Mouse (Mus musculus): ENCODE data around the gene Gli2. TPM values are rescaled to one million over a fixed set of nuclear protein-coding genes. Genes with fewer than 3 reads are reported as not detected.

Gene Gli2
- total RNA-seq, 2 experiments from 2014 or later: 4.6 to 5.2 TPM

DNA sequence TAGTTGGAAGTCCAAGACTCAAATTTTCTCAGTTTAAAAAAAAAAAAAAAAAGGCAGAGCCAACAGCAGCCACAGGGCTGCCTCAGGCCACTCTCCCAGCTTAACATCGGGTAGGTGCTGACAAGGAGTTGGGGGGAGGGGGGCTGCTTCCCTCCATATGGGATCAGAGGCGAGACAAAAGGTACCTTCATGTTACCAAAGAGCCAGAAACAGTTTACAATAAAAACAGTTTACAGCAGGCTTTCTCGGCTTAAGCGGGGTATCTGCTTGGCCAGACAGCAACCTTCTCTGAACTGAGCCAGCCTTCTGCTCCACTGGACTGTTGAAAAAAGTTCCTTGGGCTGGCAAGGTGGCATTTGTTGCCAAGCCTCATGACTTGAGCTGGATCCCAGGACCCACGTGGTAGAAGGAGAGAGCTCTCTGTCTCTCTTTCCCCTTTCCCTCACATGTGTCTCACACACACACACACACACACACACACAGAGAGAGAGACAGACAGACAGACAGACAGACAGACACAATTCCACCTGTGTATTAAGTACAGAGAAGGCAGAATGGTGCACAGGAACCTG lies 113.1 kb downstream of the Gli2 start:
- no peak for DNase-seq

DNA sequence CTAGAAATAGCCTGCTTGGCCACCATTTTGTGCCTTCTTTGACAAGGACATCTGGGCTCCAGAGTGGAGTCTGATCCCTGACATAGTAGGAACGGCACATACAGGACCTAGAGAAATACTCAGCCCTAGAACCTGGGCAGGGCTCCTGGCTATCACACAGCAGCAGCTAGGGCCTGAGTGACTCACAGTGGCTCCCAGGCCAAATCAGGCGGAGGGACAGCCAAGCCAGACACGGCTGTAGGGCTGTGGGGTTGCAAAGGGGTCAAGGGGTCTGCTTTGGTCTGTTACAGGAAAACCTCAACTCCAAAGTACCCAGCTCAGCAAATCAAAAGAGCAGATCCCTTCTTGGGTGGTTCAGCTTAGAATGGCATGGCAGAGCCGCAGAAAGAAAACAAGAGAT lies 115.2 kb downstream of the Gli2 start:
- DNase-seq: peak; percentile 21

DNA sequence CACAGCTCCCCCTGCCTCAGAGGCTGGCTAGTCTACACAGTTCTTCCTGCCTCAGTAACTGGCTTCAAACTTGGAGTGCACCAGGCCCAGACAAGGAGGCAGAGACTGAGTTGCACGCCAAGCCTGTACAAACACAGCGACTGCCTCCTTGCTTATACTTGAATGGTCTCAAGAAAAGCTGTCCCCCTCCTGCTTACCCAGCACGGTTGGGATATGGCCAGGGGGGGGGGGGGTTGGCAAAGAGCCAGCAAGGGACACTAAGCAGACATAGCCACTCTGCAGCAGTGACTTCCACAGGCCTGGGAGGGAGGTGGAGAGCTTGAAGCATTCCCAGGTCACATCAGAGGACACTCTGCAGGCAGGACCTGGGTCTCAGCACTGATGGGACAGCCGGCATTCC lies 117.3 kb downstream of the Gli2 start:
- DNase-seq: no peak

DNA sequence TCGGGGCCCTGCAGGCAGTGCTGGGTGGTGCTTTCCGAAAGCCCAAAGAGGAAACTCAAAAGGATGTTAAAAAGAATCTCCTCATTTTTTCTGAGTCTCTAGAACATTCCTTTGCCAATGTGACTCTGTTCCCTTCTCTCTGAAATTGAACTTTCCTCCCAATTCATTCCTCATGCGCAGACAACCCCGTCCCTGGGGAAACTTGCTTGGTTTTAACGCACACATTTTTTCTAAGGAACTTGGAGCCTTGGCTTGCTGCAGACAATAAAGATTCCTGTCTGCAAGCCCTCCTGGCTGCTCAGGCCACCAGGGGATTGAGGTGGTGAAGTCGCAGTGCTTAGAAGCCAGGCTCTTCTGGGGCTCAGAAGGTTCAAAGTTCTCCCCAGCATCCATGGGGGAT lies 117.9 kb downstream of the Gli2 start:
- DNase-seq: peak; percentile 26

DNA sequence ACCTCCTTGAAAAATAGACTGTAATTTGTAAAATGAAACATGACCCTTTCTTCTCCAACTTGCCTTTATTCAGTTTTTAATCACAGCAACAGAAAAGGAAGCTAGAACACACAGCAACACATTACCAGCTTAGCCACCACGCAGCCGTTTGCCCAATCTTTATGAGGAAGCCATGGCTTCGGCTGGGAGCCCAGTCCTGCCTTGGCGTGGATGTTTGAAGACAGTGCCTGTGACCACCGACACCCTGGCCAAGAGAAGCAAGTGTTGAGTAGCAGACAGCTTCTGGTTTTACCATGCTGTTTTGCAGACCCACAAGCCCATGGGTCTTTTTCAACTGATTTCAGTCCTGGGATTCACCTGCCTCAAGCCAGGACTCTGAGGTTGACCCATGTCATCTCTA lies 121.3 kb downstream of the Gli2 start:
- DNase-seq: no peak

DNA sequence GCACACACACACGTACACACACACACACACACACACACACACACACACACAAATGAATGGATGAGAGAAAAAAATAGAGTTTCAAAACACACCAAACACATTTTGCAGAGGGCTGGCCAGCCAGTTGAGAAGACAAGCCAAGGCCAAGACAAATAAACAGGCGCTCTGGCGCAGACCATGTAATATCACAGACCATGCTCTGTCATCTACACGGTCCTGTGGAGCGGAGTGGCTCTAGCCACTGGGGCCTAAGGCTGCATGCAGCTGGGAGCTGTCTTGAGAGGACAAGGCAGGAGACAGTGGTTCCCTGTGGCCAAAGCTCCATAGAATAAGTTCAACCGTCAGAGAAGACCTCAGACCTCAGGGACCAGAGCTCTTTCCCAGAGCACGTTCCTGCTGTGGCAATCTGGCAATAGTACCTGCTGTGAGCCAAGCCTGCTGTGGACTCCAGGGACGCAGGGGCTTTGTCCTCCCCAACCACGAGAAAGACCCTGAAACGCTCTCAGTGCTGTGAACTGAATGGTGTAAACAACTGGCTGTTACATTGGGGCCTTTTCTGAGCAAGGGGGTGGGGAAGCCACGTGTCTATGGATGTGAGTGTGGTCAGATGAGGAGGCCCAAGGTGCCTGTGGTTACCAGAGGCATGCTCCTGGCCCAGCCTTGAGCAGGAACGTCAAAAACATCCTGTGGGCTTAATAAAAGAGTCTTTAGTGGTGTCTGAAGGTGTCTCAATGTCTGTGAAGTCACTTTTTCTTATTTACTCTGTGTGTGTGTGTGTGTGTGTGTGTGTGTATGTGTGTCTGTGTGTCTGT lies 125.7 kb downstream of the Gli2 start:
- peak; percentile 54 for DNase-seq

DNA sequence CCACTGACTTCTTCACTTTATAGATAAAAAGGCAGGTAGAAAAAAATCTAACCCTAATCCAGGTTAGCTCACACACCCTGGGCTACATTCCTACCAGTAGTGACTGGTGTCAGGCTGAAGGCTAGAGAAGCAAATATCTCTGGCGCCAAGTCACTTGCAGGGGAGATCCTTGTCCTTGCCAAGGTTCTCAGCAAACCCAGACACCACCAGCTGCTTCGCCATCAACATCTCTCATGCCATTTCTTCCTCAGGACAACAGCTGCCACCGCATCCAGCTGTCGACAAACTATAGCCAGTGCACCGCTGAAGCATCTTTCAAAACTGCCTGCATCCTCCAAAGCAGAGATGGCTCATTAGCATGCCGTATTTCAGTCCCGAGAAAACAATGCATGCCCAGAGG lies 126.9 kb downstream of the Gli2 start:
- DNase-seq: no peak

DNA sequence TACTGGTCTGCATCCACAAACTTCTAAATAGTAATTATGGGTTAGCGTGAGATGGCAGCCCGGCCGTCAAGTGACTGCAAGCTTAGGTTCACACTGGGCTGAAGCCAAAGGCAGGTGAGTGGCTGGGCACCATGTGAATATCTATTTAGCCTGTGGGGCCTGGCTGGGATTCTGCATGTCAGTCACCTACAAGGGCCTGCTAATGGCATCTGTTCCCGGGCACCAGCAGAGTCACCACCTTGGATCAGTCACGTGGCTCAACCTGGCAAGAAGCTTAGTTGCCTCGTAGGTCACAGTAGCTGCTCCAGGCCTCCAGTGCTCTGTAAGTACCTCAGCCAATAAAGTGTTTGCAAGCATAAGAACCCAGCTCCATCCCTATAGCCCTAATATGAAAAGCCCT lies 131.2 kb downstream of the Gli2 start:
- no peak for DNase-seq

DNA sequence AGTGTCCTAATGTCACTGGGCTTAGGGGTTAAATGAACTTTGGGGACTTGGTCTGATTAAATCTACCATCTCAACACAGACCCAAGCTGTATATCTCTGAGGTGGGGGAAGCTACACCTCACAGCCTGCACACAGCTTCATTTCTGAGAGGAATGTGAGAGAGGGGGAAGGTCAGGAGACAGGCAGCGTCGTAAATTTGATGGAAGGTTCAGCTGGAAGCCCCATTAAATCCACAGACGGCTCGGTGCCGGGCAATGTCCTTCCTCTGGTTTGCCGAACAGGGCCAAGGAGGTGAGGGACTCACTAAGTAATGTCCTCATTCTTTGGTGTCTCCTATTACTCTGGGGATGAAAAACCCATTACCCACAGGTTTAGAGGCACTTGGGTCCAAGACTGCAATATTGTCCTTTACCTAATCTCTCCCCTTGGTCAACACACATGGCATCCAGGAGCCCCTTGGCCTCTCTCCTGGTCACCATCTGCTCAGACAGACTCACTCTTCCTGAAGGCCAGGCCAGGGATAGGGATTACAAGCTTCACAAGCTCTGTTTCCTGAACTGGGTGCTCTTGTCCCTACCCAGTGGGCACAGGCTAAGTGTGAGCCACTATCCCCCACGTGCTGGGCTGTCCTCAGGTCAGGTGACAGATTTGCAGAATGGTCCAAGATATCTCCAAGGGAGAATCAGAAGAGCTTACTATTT lies 135.7 kb downstream of the Gli2 start:
- no peak for DNase-seq

DNA sequence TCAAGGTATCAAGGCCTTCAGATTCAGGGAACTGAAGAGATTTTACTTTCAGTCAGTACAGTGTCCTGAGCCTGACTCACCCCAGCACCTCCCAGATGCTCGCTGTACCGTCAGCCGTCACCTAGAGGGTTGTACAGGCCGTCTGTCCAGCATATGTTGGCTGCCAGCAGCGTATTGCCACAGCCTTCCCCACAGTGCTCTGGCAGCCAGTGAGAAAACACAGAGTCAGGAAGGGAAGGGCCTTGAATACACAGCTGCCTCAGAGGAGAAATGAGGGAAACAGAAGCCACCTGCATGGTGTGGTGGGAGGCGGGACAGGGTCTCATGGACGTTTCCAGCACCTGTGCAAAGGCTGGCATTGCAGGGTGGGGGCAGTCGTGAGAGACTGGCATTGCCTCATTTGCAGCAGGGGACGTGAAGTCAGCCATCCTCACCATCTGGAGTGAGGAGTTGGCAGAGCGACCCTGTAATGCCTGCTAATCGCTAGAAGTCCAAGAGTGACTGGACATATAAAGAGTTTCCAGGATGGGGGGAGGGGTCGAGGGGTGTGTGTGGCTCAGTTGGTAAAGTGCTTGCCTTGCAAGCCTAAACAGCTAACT lies 136.8 kb downstream of the Gli2 start:
- no peak for DNase-seq

DNA sequence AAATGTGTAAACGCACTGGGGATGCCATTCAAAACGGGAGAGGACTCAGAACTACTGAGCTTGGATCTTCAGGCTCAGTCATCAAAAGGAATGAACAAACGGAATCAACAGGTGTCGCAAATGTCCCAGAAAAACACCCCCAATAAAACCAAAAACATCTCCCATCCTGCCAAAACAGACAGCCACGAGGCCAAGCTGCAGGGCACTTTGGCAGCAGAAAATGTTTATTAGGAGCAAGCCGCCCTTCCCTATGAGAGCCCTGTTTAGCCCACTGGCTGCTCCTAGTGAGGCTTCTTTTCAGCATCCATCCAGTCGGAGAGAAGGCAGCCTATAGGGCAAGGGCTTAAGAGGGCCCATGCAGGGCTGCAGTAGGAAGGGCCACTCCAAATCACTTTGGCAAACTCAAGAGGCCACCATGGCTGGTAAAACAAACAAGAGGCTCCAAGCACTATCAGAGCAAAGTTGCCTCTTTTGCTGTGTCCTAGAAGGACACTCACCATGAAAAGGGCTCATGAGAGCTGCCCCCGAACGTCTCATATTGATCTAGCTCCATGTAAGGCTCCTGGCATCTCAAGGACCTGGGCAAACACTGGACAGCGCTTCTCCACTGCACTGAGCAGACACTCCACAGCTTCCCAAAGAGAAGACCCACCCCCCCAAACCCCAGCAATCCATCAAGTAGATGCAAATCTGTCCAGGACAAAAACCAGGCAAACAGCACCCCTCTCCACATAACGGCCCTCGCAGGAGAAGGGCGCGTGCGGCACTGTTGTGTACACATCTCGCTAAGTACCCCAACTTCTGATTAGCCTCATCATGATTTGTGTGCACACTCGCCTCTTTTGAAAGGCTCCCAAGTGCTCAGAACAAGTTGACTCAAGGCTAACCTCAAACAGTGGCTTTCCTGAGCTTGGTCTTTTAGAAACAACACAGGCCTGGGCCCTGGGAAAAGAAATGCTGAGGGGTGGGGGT lies 139.7 kb downstream of the Gli2 start:
- DNase-seq: no peak

DNA sequence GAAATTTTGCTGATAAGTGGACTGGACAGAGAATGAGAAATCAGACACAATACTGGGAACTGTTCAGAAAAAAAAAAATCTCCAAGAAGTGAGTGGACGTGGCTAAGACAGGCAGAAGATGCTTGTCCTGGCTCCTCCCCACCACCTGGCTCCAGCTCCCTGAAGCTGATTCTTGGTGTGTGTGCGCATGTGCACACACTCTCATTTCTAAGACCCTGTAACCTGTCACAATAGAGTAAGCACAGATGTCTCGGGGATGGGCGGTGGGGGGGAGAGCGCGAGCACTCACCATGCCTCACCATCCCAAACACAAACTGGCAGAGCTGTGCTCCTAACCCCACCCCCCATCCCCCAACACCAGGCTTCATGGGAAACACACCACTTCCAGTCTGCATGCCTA lies 140.5 kb downstream of the Gli2 start:
- DNase-seq: no peak

DNA sequence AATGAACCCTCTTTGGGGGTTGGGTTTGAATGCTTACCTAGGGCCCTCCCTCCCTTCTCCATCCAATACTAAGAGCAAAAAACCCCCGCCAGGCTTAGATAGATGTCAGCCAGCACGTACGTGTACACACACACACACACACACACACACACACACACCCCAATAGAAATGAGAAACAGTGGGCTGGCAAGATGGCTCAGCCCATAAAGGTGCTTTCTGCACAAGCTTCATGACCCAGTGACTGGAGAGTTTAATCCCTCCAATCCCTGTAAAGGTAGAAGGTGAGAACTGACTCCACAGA lies 142.0 kb downstream of the Gli2 start:
- DNase-seq: no peak

DNA sequence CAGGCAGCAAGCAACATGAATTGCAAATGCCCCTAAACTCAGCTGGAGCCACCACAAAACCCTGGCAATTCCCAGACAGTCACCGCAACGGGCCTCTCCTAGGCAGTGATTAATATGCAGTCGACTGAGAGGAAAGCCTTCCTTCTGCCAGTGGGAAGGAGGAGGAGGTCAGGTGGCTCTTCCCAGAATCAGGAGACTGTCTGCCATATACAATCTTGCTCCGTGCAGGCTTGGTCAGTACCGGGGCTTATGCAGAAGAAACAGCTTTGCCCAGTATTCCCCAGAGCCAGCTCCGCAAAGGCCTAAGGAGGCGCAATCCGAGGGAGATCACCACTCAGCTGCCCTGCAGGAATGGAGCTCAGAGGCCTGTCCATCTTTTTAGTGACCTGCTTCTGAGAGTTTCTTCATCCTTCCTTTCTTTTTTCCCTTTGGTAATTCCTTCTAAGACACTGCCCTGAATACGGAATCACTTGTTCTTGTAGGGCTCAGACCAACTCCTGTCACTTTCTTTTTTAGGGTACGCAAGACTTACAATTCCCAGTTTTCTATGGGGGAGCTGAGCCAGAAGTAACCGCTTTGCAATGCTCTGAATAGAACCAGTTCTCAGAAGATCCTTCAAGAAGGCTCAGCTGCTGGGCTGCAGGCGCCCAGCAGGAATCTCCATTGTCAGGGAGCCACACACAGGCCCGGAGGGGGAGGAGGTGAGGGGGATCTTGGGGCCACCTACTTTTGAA lies 142.6 kb downstream of the Gli2 start:
- DNase-seq: no peak

DNA sequence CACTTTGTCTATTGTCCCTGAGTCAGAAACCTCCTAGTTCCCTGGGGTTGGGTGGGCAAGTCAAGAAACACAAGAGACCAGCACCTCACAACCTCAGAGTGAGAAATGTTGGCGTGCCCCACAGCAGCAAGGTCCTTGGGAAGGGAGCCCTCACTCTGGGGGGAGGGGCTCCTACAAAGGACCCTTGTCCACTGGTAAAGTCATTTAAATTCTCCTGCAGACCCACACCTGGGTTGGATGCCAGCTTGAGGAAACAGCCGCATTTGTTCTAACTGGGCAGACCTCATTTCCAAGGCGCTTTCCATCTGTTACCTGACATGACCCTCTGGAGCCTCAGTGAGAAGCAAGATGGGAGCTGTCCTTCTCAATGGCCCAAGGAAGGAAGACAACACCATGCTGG lies 144.4 kb downstream of the Gli2 start:
- no peak for DNase-seq

DNA sequence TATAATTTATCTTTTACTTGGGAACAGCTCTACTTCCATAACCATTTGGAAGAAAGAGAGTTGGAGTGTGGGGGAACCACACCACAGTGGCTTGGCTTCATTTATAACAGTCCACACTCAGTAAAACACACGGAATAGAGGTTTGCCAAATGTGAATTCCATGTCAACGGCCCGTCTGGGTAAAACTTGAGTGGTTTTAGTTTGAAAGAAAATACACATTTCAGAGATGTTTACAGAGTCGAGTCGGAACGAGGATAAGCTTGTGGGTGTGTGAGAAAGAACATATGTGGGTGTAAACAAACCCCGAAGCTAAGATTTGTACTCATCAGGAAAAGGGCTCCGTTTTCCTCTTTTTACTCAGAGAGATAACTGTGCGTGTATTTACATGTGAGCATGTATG lies 145.8 kb downstream of the Gli2 start:
- DNase-seq: no peak

DNA sequence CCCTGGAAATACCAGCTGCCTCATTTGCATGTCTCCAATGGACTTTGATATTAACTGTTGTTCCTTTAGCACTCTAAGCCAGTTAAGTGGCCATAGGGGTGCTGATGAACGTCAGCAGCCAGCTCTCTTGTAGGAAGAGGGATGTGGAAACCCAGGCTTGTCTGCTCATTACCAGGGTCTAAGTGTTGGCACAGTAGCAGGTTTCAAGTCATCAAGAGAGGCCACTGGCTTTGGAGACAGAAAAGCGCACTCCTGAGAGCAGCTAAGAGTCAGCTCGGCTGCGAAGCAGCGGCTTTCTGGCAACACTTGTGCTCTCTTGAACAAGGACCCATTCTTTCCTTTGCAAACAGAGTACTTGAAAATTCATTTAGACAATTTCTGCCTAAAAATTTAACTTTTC lies 148.1 kb downstream of the Gli2 start:
- DNase-seq: no peak

DNA sequence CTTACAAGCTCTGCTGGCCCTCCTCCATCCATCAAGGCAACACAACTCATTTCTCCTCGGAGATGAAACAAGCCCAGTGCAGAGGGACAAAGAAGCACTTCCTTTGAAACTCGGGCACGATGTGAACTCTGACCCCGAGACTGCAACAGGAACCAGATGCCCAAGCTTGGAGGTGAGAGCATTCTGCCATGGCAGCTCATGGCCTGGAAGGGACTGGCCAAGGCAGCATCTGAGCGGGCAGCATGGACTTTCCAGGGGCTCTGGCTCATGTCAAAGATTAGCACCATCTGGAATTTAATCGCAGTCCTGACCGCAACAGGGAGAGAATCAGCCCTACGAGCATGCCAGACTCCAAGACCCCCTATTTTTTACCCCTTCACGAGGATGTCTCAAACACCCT lies 148.5 kb downstream of the Gli2 start:
- DNase-seq: no peak

DNA sequence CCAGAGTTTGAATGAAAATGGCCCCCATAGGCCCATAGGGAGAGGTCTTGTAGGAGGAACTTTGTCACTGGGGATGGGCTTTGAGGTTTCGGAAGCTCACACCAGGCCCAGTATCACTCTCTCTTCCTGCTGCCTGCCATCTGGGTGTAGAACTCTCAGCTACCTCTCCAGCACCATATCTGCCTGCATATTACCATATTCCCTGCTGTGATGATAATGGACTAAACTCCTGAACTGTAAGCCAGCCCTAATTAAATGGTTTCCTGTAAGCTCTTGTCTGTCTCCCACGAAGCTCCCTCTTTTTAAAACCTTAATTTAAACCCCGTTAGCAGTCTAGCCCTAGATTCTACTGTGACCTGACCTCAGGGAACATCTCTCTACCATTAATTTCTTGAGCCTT lies 149.0 kb downstream of the Gli2 start:
- DNase-seq: no peak

DNA sequence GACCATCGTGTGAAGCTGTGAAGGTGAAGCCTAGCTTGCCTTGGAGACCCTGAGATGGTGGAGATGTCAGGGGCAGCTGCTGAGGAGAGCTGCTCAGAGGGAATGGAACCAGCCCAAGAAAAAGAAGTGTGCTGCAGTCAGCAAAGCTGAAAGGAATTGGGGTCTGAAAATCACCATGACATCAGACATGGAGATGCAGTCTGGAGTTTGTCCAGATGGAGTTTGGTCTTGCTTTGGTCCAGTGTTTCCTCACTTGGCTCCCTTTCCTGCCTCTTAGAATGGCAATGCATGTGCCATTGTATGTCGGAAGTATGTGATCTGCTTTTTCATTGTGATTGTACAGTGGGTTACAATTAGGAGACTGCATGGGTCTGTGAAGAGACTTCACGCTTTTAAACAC lies 149.7 kb downstream of the Gli2 start:
- DNase-seq: no peak

DNA sequence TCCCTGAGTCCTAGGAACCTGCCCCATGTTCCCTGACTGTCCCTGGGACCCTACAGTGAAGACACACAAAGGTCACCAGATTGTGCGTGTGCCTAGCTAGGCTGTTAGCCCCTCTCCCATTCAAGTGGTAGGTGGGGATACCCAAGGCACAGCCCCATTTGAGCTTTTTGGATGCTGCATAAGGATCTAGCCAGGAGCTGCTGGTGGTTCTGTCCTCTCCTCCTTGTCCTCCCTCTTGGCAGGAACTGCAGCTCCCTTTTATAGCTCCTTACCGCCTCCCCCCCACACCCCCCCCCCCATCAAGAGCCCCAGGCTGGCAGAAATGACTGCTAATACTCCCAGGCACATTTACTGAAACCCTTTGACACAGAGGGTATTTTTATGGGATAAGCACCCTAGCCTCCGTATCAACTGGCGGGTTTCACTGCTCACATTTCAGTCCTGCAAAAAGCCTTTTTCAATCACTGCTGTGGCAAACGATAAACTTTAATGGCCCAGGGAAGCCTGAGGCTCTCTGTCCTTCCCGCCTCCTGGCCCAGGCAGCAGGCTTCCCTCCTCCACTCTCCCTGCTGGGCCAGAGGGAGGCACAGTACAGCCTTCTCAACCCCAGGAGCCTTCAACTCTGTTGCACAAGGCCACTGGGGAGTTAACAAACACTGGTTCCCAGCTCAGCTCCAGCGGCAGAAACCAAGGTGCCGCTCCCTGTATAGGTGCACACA lies 151.4 kb downstream of the Gli2 start:
- no peak for DNase-seq

Measured in heart, postnatal 4 days (tissue).